Mouse (Mus musculus) monocyte, adult 2 months (primary cell): Measurements from ENCODE around the gene Sco2.

Experiments used
- DNase-seq, 2 experiments: peaks; one replicate each; pipeline ENCODE4 v3.0.0; 2022; ENCODE audit warnings: low spot score in 2 of 2, low read depth in 1 of 2

Sco2 gene

GRCm38 (mm10) chr15:89373027-89373761 is 452 bp downstream of the Sco2 start:
- DNase-seq = peak; percentile 55 to 75

GRCm38 (mm10) chr15:89372536-89372935 is 1.1 kb downstream of the Sco2 start:
- DNase-seq = no peak

DNA sequence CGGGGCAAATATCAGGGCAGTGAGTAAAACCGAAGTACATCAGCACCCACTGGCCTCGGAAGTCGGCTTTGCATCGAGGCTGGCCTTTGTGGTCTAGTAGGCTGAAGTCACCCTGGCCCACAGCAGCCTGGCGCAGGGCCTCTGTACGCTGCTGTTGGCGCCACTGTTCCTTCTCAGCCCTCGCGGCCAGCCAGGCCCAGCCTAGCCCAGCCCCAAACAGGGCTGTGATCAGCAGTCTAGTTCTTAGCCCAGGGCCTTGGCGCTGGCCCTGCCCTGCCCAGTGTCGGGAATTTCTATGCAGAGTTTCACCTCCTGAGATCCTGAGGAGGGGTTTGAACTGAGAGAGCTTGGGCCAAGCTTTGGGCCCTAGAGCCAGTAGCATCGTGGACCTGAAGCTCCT is 1.6 kb downstream of the Sco2 start:
- no peak for DNase-seq

DNA sequence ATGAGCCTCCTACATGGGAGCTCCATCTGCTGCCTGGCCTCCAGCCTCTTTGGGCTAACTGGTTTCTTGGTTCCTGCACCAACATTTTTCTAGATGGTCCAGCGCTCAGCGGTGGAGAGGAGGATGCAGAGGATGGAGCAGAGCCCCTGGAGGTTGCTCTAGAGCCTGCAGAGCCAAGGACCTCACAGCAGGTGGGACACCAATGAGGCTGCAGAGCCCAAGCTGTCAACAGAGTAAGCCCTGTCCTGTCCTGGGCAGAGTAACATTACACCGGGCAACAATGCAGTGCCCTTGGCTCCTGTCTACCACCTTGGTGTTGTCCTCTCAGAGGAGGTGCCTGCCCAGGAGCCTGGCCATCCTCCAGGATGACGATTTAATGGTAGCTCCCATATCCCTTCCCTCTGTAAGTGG is 8.5 kb downstream of the Sco2 start:
- DNase-seq = no peak

DNA sequence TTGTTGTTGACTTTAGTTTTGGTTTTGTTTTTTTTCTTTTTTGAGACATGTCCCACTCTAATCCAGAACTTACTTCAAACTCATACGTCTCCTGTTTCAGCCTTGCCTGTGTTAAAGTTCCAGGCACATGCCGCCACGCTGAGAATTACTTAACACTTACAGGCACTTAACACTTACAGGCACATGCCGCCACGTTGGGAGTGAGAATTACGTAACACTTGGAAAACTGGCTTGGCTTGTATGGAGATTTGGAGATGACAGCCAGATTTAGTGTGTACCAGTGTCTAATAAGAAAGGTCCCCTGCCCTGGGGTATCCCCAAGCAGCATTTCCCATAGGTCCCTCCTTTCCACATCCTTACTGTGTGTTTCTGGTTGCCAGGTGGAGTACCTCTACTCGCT is 10.6 kb downstream of the Sco2 start:
- no peak for DNase-seq

- DNase-seq = no peak
Measured at GRCm38 (mm10) chr15:89358784-89359183, 14.9 kb downstream of the Sco2 start.

GRCm38 (mm10) chr15:89356372-89356771 is 17.3 kb downstream of the Sco2 start:
- DNase-seq = peak in 1 of 2 experiments; percentile 33

DNA sequence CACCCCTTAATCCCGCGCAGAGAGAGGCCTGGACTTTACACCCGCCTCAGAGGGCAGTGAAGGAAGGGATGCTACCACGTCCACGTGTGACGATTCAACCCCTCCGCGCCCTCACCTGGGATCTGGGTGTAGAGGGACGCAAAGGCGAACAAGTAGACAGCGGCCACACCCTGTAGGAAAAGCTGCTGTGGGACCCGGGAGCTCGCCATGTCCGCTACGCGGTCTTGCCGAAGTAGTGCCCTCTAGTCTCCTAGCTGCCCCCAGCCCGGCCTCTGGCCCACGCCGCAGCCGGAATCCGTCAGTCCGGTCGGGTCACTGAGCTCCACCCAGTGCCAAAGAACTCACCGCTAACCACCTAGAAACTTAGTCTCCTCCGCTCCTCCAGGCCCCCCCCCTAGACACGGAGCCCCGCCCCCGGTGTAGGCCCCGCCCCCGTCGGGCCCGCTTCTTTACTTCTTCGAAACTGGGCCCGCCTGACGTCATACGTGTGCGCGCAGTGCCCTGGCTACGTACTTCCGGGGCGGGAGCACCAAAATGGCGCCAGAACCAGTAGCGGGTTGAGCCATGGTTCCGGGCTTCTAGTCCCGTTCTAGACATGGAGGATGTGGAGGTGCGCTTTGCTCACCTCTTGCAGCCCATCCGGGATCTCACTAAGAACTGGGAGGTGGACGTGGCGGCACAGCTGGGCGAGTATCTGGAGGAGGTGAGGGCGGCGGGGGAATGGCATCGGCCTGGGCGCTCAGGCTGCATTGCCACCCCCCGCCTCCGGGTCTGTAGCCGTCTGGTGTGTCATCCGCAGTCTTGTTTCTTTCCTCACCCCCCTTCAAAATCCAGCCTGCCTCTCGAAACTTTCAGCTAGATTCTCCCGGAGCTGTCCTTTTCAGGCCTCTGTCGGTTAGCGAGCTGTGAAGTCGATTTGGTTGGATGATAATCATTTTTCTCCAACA is 18.1 kb downstream of the Sco2 start, which contains the start of the genes Lmf2 and Ncaph2:
Gene Lmf2 (minus strand): TSS at position 419 of the 947 bp plus-strand sequence.
Gene Ncaph2 (plus strand): TSS at position 479 of the 947 bp plus-strand sequence.
- DNase-seq = peak; percentile 88 to 94

DNA sequence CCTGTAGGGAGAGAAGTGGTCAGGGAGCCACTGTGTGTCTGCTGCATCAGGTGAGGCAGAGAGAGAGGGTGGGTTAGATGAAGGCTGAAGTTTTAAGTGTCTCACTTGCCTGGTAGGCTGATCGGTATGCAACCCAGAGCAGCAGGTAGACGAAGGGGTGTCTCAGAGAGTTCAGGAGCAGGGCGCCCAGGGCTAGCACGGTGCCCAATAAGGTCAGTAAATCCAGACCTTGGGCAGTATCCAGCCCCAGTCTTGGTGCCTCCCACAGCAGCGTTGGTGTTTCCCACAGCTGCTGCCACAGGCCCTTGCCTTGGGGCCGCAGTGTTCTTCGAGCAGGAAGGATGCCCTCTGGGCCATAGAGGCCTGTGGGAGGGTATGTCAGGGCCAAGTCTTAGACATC is 19.2 kb downstream of the Sco2 start:
- DNase-seq = no peak

DNA sequence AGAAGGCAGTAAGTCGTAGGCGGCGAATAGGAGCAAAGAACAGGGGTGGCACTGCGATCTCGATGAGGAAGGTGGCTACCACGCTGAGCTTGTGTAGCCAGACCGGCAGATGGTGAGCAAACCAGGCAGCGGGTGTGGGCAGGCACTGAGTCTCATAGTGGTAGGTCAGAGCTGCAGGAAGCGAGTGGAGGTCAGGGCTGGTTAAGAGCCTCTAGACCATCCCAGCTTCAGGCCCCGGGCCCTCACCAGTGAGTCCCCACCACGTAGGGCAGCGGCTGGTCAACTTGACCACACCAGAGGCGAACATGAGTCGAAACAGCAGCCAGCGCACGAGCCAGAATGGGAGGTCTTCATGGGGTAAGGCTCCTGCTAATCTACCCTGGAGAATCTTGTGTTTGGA is 19.8 kb downstream of the Sco2 start:
- no peak for DNase-seq

DNA sequence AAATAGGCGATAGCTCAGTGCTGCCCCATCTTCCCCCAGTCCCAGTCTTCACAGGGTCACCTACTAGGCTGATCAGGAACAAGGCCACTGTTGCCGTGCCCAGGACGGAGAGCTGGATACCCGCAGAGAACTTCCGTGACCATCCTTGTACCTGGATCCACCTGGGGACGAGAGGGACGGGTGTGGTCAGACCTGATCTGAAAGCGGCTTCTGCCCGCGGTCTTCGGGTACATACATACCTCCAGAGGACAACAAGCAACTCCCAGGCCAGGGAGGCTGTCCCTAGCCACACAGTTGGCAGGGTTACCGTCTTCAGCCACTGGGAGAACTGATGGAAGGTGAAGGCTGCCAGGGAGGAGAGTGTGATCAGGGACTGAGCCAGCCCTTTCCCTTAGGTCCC is 20.9 kb downstream of the Sco2 start:
- DNase-seq = no peak

GRCm38 (mm10) chr15:89352054-89352453 is 21.6 kb downstream of the Sco2 start:
- DNase-seq = no peak

DNA sequence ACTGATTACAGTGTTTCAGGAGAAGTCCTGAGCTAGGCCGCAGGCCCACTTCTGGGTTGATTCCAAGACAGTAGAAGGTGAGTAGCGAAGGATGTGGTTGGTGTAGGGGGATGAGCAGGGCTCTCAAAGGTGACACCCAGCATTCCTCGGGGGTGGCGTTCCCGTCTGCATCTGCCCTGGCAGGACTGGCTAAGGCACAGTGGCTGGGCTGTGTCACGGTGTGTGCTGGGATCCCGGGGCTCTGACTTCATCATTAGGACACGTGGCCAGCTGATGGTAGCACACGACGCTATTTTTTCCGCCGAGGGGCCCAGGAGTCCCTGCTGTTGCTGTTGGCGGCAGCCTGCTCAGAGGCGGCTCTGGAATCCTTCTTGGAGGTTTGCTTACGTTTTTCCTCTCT is 22.3 kb downstream of the Sco2 start:
- no peak for DNase-seq

DNA sequence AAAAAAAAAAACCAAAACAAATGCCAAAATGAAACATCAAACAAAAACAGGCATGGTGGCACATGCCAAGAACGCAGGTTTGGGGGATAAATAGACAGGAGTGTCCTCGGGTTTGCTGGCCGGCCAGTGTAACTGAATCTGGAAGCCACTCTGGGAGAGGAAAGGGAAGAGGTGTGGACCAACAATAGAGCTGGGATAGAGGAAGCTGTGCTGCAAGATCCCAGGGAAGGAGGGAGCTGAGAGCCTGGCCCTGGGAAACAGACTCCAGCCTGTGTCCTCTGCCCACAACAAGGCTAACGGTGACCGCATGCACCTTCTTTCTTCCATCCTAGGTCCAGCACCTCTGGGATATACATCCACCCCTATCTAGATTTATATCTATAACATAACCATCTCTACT is 23.2 kb downstream of the Sco2 start:
- no peak for DNase-seq

- no peak for DNase-seq
Measured at GRCm38 (mm10) chr15:89343325-89343724, 30.3 kb downstream of the Sco2 start.

GRCm38 (mm10) chr15:89341678-89342077 is 32.0 kb downstream of the Sco2 start:
- no peak for DNase-seq

GRCm38 (mm10) chr15:89340136-89340535 is 33.5 kb downstream of the Sco2 start:
- no peak for DNase-seq

DNA sequence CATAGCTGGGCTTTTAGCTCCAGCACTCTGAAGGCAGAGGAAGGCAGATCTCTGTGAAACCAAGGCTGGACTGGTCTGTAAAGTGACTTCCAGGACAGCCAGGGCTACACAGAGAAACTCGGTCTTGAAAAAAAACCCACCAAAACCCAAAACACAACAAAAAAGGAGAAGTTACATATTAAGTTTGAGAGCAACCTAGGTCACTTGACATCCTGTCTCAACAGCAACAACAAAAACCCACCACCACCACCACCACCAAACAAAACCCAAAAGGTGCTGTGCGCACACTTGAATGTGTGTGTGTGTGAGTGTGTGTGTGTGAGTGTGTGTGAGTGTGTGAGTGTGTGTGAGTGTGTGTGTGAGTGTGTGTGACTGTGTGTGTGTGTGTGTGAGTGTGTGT is 34.0 kb downstream of the Sco2 start:
- no peak for DNase-seq

GRCm38 (mm10) chr15:89336422-89336821 is 37.2 kb downstream of the Sco2 start:
- DNase-seq = no peak

DNA sequence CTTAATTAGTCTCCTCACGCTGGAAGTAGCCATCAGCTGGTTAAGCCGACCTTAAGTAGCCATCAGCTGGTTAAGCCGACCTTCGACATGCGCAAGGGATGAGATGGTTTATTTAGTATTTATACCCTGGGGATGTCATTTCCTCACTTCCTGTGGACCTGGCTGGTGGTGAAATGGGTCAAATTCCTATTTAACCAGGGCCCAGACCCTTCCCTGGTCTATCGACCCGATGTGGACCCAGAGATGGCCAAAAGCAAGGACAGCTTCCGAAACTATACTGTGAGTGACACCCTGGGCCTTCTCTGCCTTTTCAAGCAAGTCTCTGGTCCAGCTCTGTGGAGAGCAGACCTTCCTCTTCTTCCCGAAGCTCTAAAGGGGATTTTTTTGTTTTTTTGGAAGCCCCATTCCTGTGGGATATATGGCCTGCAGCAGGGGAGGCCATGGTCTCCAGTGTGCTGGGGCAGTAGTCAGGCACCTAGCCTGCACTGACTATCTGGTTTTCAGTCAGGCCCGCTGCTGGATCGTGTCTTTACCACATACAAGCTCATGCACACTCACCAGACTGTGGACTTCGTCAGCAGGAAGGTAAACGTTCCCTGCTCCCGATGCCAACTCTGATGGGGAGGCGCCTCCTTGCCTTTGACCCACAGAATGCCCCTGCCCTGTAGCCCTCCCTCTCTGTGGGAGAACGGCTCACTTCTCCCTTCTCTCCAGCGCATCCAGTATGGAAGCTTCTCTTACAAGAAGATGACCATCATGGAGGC is 38.7 kb downstream of the Sco2 start:
- DNase-seq = no peak

DNA sequence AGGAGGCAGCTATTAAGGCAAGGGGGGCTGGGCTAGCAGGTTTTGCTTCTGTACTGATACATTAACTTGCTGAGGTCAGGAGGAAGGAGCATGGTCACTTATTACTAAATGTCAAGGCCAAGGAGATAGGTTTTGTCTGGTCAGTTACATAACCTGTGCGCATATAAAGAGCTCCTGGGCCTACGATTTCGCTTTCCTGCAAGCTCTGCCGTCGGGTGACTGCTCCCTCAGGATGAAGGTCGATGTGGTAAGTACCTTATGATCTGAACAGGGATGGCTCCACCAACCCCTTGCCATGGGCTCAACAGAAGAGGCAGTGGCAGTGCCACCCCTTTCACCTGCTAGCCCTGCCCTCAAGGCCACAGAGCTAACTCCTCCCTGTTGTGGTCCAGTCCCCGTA is 39.4 kb downstream of the Sco2 start, which contains the start of gene Miox:
Gene Miox (plus strand): TSS at position 128 of the 400 bp plus-strand sequence.
- no peak for DNase-seq
